Mouse (Mus musculus) layer of hippocampus, adult 11-12 months (tissue): ENCODE results near the gene Nufip1.

Experiments
- DNase-seq: peaks from one replicate; pipeline ENCODE4 v3.0.0; 2022; ENCODE audit warnings: low spot score

Gene Nufip1

DNA sequence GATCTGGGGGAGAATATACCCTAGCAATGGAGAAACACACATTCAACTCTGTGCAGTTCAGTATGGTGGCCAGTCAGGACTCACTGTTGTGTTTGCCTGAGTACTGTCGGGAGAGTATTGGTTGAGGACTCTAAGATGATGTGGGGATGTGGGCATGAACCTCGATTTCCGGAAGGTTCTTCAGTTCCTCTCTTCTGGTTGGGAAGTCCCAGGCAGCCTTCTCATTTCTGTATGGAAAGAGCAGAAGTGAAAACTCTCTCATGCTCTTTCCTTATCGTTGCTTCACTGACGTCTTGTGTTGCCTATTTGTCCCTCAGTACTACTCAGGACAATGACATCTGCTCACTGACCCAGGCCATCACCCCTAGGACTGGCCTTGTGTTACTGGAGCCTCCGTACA, 68.7 kb downstream of the Nufip1 start:
- DNase-seq, result no peak

DNA sequence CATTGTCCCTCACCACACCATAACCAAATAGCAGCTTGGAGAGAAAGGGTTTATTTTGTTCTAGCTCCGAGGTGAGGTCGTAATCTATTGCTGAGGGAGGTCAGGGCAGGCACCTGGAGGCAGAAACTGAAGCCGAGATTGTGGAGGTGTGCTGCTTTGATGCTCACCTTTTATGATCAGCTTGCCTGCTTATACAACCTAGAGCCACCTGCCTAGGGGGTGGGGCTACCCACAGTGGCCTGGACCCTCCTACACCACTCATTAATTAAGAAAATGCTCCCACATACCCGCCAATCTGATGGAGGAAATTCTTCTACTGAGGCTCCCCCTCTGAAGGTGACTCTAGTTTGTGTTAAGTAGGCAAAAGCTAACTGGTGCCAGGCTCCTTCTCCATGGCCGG, 74.7 kb downstream of the Nufip1 start:
- DNase-seq, result no peak

DNA sequence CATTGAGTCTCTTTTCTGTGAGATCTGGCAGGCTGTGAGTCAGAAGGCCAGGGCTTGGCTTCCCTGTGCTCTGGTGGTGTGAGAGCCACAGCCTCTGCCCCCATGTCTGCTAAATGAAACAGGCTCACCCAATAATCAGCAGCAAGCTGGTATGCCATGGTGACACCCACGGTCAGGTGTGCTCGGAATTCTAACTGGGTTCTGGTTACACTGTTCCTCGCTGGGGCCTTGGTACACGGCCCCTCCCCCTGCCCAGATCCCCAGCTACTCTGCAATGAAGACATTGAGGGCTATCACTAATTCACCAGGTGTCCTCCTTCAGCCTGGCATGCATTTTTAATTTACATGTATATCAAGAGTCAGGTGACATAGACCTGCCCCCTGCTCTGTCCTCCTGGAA, 75.6 kb downstream of the Nufip1 start:
- no peak for DNase-seq
